Mouse (Mus musculus): Measurements from ENCODE around the gene Tomm34.

- TF ChIP-seq CTCF (conservative IDR thresholded peaks at IDR 0.05; ENCODE audit: insufficient read depth, insufficient read length, low read depth, low read length): no peak
- no peak for TF ChIP-seq POLR2A (IDR thresholded peaks at IDR 0.05; ENCODE audit: low read depth, low read length)
Measured at GRCm38 (mm10) chr2:164094152-164094551, 23.2 kb upstream of the Tomm34 start.

Data from kidney, adult 2 months (tissue).